Mouse (Mus musculus): ENCODE results near the gene Sox5. TPM values are rescaled to one million over a fixed set of nuclear protein-coding genes. Genes with fewer than 3 reads are reported as not detected.

Sox5 gene
- polyA plus RNA-seq, 1 experiment from 2014 or later, result 61.5 TPM

DNA sequence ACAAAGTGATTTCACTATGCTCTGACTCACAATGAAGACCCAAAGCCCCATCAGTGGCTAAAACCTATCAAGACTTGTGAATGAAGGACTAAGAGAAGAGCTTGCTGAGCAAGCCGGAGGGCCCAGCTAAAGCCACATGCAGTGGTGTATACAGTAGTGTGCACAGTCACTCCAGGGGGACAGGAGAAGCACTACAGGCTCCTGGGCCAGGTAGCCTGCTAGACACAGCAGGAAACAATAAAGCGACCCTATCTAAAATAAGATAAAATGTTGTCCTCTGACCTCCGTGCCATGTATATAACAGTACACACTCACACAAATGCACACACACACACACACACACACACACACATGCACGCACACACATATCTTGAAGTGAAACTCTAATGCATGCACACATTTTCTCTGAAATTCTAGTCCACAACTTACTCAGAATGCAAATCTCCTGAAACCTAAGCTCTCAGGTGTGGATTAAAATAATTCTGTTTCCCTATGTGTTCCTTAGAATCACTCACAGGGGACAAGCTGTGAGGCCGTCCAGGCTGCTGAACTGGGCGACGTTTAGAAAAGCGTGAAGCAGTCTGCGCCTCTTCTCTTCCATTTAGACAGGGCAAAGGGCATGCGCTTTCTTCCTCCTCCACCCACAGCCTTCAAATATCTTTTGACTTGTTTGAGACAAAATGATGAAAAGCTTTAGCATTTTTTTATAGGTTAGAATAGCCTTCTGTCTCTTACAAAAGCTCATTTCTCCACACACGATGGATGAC lies 197.5 kb downstream of the Sox5 start:
- Histone ChIP-seq H3K36me3 (ENCODE audit: control insufficient read depth, insufficient read depth, low read length) (no peaks in the 10 kb centered on the region), H3K4me3 (ENCODE audit: low read depth, low read length) (no peak overlapping the region), H3K9me3 (ENCODE audit: control insufficient read depth, low read length) (no peaks in the 10 kb centered on the region), H3K27ac (ENCODE audit: low read depth, low read length) (no peak overlapping the region), H3K9ac (ENCODE audit: low read length) (no peak overlapping the region), H3K4me2 (ENCODE audit: low read depth, low read length, severe bottlenecking) (no peak overlapping the region), H3K27me3 (ENCODE audit: control insufficient read depth, insufficient read depth, low read length) (no peaks in the 10 kb centered on the region), H3K4me1 (replicated peaks; ENCODE audit: control insufficient read depth, insufficient read depth, low read length) (0 out of 2 replicates have a peak, but pooled peaks cover 4% of the 10 kb centered on the region)
- DNase-seq (ENCODE audit: low spot score) (no peak), ATAC-seq (replicated peaks; ENCODE audit: low FRiP score) (no peak)
- WGBS, result 67% methylated on average over 11 of the region's 11 CpGs

DNA sequence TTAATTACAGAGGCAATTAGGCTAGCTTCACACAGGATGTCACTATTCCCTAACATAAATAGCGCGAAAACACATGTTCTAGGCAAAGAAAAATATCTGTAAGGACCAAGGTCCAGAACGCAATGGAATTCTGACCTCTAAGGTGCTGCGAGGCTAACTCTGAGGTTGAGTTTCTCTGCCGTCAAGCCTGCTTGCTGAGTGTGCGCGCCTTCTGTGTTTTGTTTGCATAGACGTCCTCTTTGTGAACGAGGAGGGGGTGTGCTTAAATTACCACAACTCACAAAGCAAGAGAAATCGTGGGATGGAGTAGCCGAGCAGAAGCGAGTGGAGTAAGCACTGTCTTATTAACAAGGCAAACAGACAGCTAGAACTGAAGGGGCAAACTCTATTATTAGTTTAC lies 202.5 kb downstream of the Sox5 start:
- H3K27me3 ChIP-seq (ENCODE audit: control insufficient read depth, insufficient read depth, low read length), result no peaks in the 10 kb centered on the region
- DNase-seq (ENCODE audit: low spot score), result no peak
- no peak for ATAC-seq (replicated peaks; ENCODE audit: low FRiP score)
- 0 out of 2 replicates have a peak overlapping the region, but pooled peaks have one; percentile 8 for H3K4me2 ChIP-seq (ENCODE audit: low read depth, low read length, severe bottlenecking)
- no peak overlapping the region for H3K4me3 ChIP-seq (ENCODE audit: low read depth, low read length)
- H3K27ac ChIP-seq (ENCODE audit: low read depth, low read length), result no peak overlapping the region
- no peak overlapping the region for H3K9ac ChIP-seq (ENCODE audit: low read length)
- WGBS, result 48% methylated on average over 12 of the region's 12 CpGs
- H3K9me3 ChIP-seq (ENCODE audit: control insufficient read depth, low read length), result no peaks in the 10 kb centered on the region
- H3K4me1 ChIP-seq (replicated peaks; ENCODE audit: control insufficient read depth, insufficient read depth, low read length), result 0 out of 2 replicates have a peak, but pooled peaks cover 6% of the 10 kb centered on the region
- H3K36me3 ChIP-seq (ENCODE audit: control insufficient read depth, insufficient read depth, low read length), result no peaks in the 10 kb centered on the region

DNA sequence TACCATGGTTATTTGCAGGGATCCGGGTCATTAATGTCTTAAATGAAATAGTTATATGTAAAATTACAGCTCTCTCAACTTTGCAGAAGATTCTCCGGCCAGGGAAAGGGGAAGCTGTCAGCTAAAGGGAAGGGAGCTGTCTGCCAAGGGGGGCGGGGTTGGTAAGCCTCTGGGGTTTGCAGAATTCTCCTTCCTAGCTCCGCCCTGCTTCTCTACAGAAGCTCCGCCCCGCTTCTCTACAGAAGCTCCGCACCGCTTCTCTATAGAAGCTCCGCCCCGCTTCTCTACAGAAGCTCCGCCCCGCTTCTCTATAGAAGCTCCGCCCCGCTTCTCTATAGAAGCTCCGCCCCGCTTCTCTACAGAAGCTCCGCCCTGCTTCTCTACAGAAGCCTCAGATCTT lies 210.9 kb downstream of the Sox5 start:
- no peaks in the 10 kb centered on the region for H3K27me3 ChIP-seq (ENCODE audit: control insufficient read depth, insufficient read depth, low read length)
- H3K9ac ChIP-seq (ENCODE audit: low read length), result no peak overlapping the region
- no peaks in the 10 kb centered on the region for H3K9me3 ChIP-seq (ENCODE audit: control insufficient read depth, low read length)
- 68% methylated on average over 17 of the region's 17 CpGs for WGBS
- no peak for DNase-seq (ENCODE audit: low spot score)
- H3K36me3 ChIP-seq (ENCODE audit: control insufficient read depth, insufficient read depth, low read length), result no peaks in the 10 kb centered on the region
- no peak overlapping the region for H3K4me2 ChIP-seq (ENCODE audit: low read depth, low read length, severe bottlenecking)
- H3K4me3 ChIP-seq (ENCODE audit: low read depth, low read length), result no peak overlapping the region
- no peak overlapping the region for H3K27ac ChIP-seq (ENCODE audit: low read depth, low read length)
- no peak for ATAC-seq (replicated peaks; ENCODE audit: low FRiP score)
- H3K4me1 ChIP-seq (replicated peaks; ENCODE audit: control insufficient read depth, insufficient read depth, low read length), result no peaks in the 10 kb centered on the region

DNA sequence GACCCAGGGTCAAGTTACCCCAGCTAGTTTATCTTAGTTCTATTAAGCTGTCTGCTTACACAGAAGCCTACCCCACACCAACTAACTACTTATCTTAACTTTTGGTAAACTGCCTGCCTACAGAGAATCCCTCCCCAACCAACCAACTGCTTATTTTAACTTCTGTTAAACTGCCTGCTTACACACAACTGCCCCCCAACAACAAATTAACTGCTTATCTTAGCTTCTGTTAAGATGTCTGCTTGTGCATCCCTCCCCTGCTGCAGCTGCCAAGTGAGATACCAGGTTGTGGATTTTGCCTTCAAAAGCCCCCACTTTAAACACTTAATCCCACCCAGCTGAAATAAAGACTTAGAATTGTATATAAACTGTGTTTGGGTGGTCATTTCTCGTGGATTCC lies 215.9 kb downstream of the Sox5 start:
- Histone ChIP-seq H3K9ac (ENCODE audit: low read length) (no peak overlapping the region), H3K9me3 (ENCODE audit: control insufficient read depth, low read length) (peaks cover 5% of the 10 kb centered on the region; the same call in 1 of the 2 replicates), H3K4me1 (replicated peaks; ENCODE audit: control insufficient read depth, insufficient read depth, low read length) (no peaks in the 10 kb centered on the region), H3K36me3 (ENCODE audit: control insufficient read depth, insufficient read depth, low read length) (no peaks in the 10 kb centered on the region), H3K4me2 (ENCODE audit: low read depth, low read length, severe bottlenecking) (no peak overlapping the region), H3K27ac (ENCODE audit: low read depth, low read length) (no peak overlapping the region), H3K4me3 (ENCODE audit: low read depth, low read length) (no peak overlapping the region), H3K27me3 (ENCODE audit: control insufficient read depth, insufficient read depth, low read length) (no peaks in the 10 kb centered on the region)
- 82% methylated on average over 1 of the region's 1 CpGs for WGBS
- ATAC-seq (replicated peaks; ENCODE audit: low FRiP score), result no peak
- DNase-seq (ENCODE audit: low spot score), result no peak

DNA sequence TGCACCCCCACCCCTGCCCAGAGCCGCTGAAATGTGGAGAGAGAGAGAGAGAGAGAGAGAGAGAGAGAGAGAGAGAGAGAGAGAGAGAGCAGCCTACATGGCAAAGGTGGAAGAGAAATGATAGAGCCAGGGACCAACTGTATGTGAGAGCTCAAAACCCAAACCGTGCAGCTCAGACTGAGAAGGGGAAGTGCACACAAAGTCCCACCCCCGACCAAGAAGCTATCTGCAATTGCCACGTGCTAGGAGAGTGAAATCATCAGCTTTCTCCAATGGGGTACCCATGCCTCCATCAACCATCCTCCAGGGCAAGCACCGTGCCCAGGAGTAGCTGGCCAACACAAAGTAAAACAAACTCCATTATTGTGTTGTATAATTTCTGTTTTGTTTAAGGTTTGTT lies 220.1 kb downstream of the Sox5 start:
- no peaks in the 10 kb centered on the region; the same call in 1 of the 2 replicates for H3K4me1 ChIP-seq (replicated peaks; ENCODE audit: control insufficient read depth, insufficient read depth, low read length)
- peaks cover 5% of the 10 kb centered on the region; the same call in 1 of the 2 replicates for H3K9me3 ChIP-seq (ENCODE audit: control insufficient read depth, low read length)
- no peak overlapping the region for H3K9ac ChIP-seq (ENCODE audit: low read length)
- ATAC-seq (replicated peaks; ENCODE audit: low FRiP score), result no peak
- H3K27me3 ChIP-seq (ENCODE audit: control insufficient read depth, insufficient read depth, low read length), result no peaks in the 10 kb centered on the region
- no peak overlapping the region for H3K4me2 ChIP-seq (ENCODE audit: low read depth, low read length, severe bottlenecking)
- no peaks in the 10 kb centered on the region for H3K36me3 ChIP-seq (ENCODE audit: control insufficient read depth, insufficient read depth, low read length)
- H3K27ac ChIP-seq (ENCODE audit: low read depth, low read length), result no peak overlapping the region
- DNase-seq (ENCODE audit: low spot score), result no peak
- no peak overlapping the region for H3K4me3 ChIP-seq (ENCODE audit: low read depth, low read length)
- WGBS, result 79% methylated on average over 5 of the region's 5 CpGs

DNA sequence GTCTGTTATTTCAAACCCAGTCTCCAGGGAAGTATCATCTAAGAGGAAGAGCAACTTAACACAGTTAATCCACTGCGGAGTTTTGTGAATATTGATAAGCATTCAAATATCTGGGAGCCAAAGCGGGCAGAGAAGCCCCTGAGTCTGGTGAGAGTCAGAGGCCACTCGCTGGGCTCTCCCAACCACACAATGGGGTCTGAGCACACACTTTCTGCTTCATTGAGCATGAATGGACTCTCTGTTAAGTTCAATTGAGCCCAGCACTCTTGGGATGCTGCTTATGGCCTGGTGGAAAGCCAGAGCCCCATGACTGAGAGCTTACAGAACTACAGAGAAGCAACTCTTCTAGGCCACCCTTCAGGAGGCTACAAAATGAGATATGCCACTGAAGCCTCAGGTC lies 221.6 kb downstream of the Sox5 start:
- Histone ChIP-seq H3K9ac (ENCODE audit: low read length) (no peak overlapping the region), H3K27ac (ENCODE audit: low read depth, low read length) (no peak overlapping the region), H3K4me2 (ENCODE audit: low read depth, low read length, severe bottlenecking) (no peak overlapping the region), H3K4me3 (ENCODE audit: low read depth, low read length) (no peak overlapping the region), H3K4me1 (replicated peaks; ENCODE audit: control insufficient read depth, insufficient read depth, low read length) (no peaks in the 10 kb centered on the region; the same call in 1 of the 2 replicates), H3K27me3 (ENCODE audit: control insufficient read depth, insufficient read depth, low read length) (no peaks in the 10 kb centered on the region), H3K9me3 (ENCODE audit: control insufficient read depth, low read length) (peaks cover 5% of the 10 kb centered on the region; the same call in 1 of the 2 replicates), H3K36me3 (ENCODE audit: control insufficient read depth, insufficient read depth, low read length) (no peaks in the 10 kb centered on the region)
- no peak for ATAC-seq (replicated peaks; ENCODE audit: low FRiP score)
- DNase-seq (ENCODE audit: low spot score), result no peak
- WGBS, result 17% methylated on average over 3 of the region's 3 CpGs

DNA sequence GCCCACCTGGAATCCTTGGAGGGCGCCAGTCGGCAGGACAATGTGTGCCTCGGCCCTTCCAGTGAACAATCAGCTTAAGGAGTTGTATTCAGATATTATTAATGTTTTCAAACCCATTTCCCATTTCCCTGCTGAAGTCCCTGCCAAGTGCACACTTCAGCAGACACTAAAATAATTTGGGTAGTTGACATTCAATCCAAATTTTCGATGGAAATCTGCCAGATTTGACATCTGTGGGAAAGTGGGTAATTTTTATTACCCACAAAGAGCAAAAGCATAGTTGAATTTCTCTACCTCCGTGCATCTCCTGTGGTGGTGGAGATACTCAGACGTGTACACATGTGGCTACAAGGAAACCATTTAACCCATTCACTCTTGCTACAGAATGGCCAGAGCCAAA lies 228.3 kb downstream of the Sox5 start:
- 81% methylated on average over 6 of the region's 6 CpGs for WGBS
- ATAC-seq (replicated peaks; ENCODE audit: low FRiP score) (no peak), DNase-seq (ENCODE audit: low spot score) (no peak)
- no peaks in the 10 kb centered on the region for H3K36me3 ChIP-seq (ENCODE audit: control insufficient read depth, insufficient read depth, low read length)
- no peak overlapping the region for H3K4me2 ChIP-seq (ENCODE audit: low read depth, low read length, severe bottlenecking)
- no peak overlapping the region for H3K4me3 ChIP-seq (ENCODE audit: low read depth, low read length)
- no peaks in the 10 kb centered on the region for H3K9me3 ChIP-seq (ENCODE audit: control insufficient read depth, low read length)
- no peaks in the 10 kb centered on the region for H3K27me3 ChIP-seq (ENCODE audit: control insufficient read depth, insufficient read depth, low read length)
- H3K27ac ChIP-seq (ENCODE audit: low read depth, low read length), result no peak overlapping the region
- H3K9ac ChIP-seq (ENCODE audit: low read length), result no peak overlapping the region
- no peaks in the 10 kb centered on the region for H3K4me1 ChIP-seq (replicated peaks; ENCODE audit: control insufficient read depth, insufficient read depth, low read length)

DNA sequence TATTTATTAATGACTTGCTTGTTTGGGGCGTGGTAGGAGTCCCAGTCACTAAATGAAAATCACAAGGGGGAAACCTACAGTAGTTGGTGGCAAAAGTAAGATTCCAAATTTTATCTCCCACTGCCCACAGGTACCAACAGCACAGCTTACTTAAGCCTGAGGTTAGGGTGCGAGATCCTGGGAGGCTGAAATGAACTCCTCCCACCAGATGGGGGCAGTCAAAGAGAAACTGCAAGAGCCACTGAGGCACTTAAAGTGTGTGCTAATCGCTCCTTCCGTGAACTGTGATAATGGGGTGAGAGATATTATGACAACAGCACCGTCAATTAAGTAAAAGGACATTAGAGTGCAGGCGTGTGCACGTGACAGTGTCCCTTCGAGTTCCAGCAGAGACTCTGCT lies 232.8 kb downstream of the Sox5 start:
- no peak overlapping the region for H3K4me2 ChIP-seq (ENCODE audit: low read depth, low read length, severe bottlenecking)
- H3K27ac ChIP-seq (ENCODE audit: low read depth, low read length), result no peak overlapping the region
- no peaks in the 10 kb centered on the region for H3K4me1 ChIP-seq (replicated peaks; ENCODE audit: control insufficient read depth, insufficient read depth, low read length)
- 89% methylated on average over 8 of the region's 8 CpGs for WGBS
- H3K9me3 ChIP-seq (ENCODE audit: control insufficient read depth, low read length), result no peaks in the 10 kb centered on the region
- DNase-seq (ENCODE audit: low spot score), result no peak
- H3K36me3 ChIP-seq (ENCODE audit: control insufficient read depth, insufficient read depth, low read length), result no peaks in the 10 kb centered on the region; the same call in 1 of the 2 replicates
- H3K27me3 ChIP-seq (ENCODE audit: control insufficient read depth, insufficient read depth, low read length), result no peaks in the 10 kb centered on the region
- H3K4me3 ChIP-seq (ENCODE audit: low read depth, low read length), result no peak overlapping the region
- H3K9ac ChIP-seq (ENCODE audit: low read length), result no peak overlapping the region
- no peak for ATAC-seq (replicated peaks; ENCODE audit: low FRiP score)

DNA sequence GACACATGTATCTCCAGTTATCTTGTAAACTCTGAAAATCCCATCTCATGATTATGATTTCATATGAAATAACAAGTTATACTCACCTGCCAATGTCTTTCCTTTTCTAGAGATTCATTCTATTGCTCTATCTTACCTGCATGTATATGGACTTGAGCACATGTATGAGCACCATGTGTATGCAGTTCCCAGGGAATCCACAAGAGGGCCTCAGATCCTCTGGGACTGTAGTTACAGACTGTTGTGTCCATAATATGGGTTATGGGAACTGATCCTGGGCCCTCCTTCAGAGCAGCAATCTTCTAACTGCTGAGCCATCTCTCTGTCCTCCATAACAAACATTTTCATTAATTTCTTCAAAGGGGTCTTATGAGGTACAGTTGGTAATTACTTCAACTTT lies 234.6 kb downstream of the Sox5 start:
- ATAC-seq (replicated peaks; ENCODE audit: low FRiP score) (no peak), DNase-seq (ENCODE audit: low spot score) (no peak)
- no peak overlapping the region for H3K27ac ChIP-seq (ENCODE audit: low read depth, low read length)
- H3K9ac ChIP-seq (ENCODE audit: low read length), result no peak overlapping the region
- no peak overlapping the region for H3K4me3 ChIP-seq (ENCODE audit: low read depth, low read length)
- no peaks in the 10 kb centered on the region; the same call in 1 of the 2 replicates for H3K36me3 ChIP-seq (ENCODE audit: control insufficient read depth, insufficient read depth, low read length)
- H3K27me3 ChIP-seq (ENCODE audit: control insufficient read depth, insufficient read depth, low read length), result no peaks in the 10 kb centered on the region
- H3K4me1 ChIP-seq (replicated peaks; ENCODE audit: control insufficient read depth, insufficient read depth, low read length), result no peaks in the 10 kb centered on the region
- H3K4me2 ChIP-seq (ENCODE audit: low read depth, low read length, severe bottlenecking), result no peak overlapping the region
- H3K9me3 ChIP-seq (ENCODE audit: control insufficient read depth, low read length), result no peaks in the 10 kb centered on the region

All from forebrain, embryonic 11.5 days (tissue).